Mouse (Mus musculus) megakaryocyte, embryonic 14.5 days (primary cell): ENCODE results near the gene Tec.

ENCODE experiments used
- FLI1 ChIP-seq: IDR thresholded peaks from 2 replicates; pipeline ENCODE4 v1.6.1; 2012; ENCODE audit warnings: low read length, inconsistent platforms, mixed read lengths
- GATA1 ChIP-seq: IDR thresholded peaks from 3 replicates; pipeline ENCODE4 v1.6.1; 2012; ENCODE audit warnings: mixed read lengths, low read length, inconsistent platforms, borderline replicate concordance

GRCm38 (mm10) chr5:72911284-72911683 lies 43.0 kb upstream of the Tec start:
- TF ChIP-seq GATA1: no peak
- TF ChIP-seq FLI1: no peak
